Mouse (Mus musculus) c-Kit-positive CD71-positive TER-119-negative erythroid progenitor cells, embryonic 14.5 days (primary cell): ENCODE data around the gene Corin.

ENCODE experiments used
- DNase-seq: peaks from one replicate; pipeline ENCODE4 v3.0.0-alpha.2; 2013; ENCODE audit warnings: low read depth

Corin gene

DNA sequence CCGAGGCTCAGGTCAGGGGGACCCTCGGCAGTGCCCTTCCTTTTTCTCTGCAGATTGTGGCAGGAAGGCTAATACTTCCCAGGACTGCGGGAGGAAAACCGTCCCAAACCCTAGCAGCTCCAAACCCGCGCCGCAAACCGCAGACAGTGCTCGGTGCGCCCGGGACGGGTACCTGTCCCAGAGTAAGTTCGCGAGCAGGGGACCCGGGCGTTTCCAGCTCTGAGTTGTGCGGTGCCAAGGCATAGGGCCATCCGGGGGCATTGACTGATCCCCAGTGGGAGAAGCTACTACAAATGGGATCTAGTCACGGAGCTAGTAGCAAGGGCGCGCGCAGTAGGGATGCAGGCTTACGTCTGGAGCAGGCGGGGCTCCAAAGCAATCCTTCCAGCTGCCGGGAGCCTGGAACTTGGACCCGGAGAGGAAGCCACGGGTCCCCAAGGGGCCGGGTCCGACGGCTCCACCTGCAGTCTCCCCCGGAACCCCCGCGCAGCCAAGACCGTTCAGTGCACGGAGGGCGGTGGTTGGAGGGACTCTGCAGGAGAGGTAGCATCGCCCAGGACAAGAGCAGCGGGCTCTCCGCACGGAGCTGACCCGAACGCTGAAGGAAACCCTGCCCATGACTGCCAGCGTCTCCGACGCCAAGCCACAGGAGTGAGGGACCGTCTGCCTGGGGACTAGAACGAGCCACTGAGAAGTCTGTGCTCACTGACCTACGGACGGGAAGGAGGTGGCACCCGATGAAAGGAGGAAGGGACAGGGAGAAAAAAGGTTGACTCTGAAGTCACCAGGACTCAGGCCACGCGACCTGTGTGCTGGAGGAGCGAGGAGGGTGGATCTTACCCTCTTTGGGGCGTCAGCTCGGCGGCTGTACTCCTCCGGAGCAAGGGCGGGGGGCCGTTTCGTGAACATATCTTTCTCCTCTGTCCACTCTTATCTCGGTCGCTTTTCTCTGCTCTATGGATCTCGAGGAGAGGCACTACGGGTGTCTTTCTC is at the start of gene Corin:
Corin (minus strand) TSS at position 943 of the 993 bp plus-strand sequence.
- DNase-seq = no peak

DNA sequence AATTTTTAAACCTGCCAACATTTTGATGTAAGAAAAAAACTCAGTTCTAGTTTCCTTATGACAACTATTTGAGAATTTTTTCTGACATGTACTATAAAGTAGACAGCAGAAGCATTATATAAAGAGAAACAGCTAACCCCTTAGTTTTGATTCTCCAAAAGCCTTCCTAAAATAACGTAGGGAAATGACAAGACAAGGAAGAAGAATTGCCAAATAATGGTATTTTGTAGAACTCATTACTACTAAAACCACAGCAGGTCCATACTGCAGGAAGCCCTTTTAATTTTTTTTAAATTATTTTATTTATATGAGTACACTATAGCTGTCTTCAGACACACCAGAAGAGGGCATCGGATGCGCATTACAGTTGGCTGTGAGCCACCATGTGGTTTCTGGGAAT is 46.9 kb upstream of the Corin start:
- DNase-seq = no peak

- DNase-seq = no peak
These were observed 24.6 kb upstream of the Corin start for GRCm38 (mm10) chr5:72528896-72529295.

- DNase-seq = no peak
These were observed 9.5 kb upstream of the Corin start for GRCm38 (mm10) chr5:72513808-72514207.

DNA sequence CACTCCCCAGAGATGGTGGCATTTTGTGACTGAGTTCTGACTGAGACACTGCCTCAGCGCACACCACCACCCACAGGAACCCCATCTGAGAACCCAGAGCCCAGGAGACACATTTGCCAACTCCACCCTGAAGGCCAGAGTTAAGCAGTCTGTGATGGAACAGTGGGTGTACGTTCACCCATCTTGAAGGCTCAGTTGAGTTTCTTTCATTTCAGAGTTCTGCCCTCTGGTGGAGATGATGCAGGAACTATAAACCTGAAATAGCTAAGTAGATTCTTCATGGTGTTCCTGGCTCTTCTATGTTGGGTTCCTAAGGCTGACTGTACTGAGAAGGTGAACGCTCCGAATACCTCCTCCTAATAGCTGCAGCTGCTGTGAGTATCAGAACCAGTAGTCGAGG is 1.5 kb upstream of the Corin start:
- DNase-seq = no peak

DNA sequence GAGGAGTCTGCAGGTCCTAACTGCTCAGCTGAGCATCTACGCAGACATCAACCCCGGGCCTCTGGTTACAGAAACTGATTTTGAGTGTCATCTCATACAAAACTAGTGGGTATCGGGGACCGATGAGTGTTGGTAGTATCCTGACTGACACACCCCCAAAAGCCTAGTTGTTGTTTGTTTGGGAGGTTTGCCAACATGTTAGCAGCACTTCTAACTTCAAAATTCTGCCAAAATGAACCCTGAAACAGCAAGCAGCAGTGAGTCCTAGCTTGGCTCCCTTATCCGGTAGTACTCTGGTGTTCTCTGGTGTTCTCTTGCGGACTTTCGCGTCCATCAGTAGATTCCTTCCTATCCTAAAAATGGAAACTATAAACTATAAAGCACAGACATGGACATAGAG is 1.5 kb downstream of the Corin start:
- no peak for DNase-seq

DNA sequence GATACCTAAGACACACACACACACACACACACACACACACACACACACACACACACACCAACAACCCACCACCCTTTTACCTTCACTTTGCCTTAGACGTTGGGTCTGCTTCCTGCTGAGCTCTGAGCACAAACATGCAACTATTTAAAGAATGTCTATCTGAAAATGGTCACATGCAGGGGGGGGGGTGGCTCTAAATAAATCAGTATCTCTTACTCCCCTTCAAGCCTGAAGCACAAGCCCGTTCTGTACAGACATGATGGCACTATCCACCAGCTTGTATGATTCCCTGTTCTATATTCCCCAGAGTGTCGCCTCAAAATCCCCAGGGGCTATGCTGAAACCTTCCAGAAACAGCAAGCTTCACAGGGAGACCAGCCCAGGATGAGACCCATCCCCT is 2.5 kb downstream of the Corin start:
- DNase-seq = no peak

GRCm38 (mm10) chr5:72498271-72498670 is 6.0 kb downstream of the Corin start:
- no peak for DNase-seq

- DNase-seq = no peak
These were observed 7.5 kb downstream of the Corin start for GRCm38 (mm10) chr5:72496756-72497155.

DNA sequence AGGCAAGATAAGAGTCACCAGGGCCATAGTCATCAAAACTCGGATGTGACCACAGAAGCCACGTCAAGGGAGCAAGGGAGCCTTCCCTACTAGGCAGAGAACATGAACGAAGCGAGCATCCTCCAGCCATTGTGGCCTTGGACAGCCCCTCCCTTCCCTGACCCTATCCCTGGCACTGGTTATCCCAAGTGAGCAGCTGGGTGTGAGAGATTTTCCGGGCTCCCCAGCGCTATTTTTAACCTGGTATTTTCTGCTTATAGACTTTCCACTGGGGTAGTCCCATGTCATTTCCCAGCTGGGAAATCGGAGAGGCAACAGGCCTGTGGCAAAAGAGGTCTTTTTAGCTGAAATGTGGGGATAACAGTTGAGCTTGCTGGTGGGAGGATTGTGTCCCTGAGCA is 10.4 kb downstream of the Corin start:
- no peak for DNase-seq

DNA sequence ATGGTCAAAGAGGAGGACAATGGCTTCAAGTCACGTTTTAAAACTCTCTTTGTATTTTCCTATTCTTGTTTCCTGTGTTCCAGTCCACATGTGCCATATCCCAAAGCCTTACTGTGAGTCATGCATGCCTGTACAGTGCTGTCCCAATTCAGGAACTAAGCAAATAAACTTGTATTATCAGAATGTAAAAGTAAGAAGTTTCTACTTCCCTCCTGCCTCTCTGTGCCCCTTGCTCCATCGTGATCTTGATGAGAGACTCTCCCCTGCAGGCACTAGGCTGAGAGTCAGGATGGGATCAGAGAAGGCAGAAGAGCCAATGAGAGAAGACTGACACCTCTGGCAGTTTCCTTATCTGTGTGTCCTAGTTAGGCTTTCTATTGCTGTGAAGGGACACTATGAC is 13.0 kb downstream of the Corin start:
- no peak for DNase-seq

GRCm38 (mm10) chr5:72480456-72480855 is 23.8 kb downstream of the Corin start:
- no peak for DNase-seq

- no peak for DNase-seq
These were observed 31.8 kb downstream of the Corin start for GRCm38 (mm10) chr5:72472317-72473009.

- DNase-seq = no peak
These were observed 32.5 kb downstream of the Corin start for GRCm38 (mm10) chr5:72471746-72472145.

GRCm38 (mm10) chr5:72464932-72465331 is 39.3 kb downstream of the Corin start:
- DNase-seq = no peak

DNA sequence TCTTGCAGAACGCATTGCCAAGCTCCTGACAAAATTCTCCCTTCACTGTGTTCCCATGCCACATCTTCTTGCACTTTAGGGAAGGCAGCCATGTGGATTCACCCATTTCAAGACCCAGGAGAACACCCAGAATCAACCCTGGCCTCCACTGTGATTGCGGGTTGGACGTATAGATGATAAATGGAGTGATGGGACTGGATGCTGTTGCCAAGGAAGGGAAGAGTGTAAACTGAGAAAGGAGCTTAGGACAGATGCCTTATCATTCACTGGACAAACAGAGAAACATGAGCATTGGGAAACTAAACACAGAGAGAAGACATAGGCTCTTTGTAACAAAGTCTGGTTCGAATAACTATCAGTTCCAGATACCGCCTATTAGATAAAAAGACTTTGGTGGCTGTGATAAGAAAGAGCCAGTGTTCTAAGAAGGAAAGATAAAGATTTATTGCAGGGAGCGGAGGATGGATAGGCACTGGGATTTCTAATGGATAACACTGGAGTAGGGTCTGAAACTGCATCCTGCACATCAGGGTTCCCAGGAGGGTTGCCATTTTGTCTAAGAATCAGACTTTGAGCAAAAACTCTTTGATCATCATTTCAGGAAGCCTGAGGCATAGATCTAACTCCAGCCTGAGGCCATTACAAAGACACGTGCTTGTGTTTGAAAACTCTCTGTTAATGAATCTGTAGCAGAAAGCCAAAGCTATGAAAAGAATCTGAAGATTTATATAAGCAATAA is 44.7 kb downstream of the Corin start:
- DNase-seq = no peak

GRCm38 (mm10) chr5:72453690-72454089 is 50.6 kb downstream of the Corin start:
- no peak for DNase-seq

DNA sequence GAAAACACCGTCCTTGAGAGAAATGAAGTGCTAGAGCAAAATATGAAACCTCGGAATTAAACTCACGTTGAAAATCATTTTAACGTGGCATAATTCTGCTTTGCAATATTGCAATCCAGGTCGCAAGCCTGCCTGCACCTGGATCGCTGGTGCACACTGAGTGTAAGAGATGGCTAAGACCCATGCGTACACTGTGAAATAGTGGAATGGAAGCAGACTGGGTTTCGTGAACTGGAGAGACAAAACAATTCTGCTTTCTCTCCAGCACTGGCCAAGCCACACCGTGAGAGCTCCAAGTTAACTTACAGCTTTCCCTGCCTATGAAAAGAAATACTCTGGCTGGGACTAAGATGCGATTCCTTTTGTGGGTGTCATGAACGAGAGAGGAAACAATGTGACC is 51.1 kb downstream of the Corin start:
- DNase-seq = no peak

DNA sequence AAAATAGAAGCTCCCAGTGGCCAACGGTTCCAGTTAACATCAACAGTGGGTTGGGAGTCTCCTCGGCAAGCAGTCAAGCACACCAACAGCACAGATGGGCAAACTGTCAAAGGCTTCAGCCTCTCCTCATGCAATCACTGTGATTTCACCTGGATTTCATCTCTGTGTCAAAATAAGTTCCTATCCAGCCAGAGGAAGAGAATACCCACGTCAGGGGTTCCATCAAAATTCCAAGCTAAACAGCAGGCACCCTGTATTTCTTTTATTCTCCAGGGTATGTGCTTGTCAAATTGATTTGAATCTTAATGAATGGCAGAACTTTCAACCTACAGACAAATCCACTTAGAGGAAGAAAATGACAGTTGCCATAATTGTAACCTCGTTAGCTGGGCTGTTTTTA is 51.5 kb downstream of the Corin start:
- DNase-seq = no peak

DNA sequence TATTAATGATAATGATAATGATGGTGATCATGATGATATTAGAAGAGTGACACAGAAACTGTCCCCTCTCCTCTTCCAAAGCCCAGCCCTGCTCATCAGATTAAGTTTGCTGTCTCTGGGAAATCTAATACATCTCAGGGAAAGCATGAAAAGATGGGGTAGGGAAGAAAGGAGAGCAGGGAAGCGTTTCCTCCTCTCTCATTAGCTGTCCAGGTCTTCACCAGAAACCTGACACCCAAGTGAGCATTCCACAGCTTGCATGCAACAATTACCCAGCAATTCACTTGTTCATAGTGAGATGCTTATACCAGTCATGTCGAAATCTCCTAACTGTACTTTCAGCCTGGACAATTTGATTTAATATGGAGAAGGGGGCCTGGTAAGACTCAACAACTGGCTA is 55.4 kb downstream of the Corin start:
- DNase-seq = no peak

DNA sequence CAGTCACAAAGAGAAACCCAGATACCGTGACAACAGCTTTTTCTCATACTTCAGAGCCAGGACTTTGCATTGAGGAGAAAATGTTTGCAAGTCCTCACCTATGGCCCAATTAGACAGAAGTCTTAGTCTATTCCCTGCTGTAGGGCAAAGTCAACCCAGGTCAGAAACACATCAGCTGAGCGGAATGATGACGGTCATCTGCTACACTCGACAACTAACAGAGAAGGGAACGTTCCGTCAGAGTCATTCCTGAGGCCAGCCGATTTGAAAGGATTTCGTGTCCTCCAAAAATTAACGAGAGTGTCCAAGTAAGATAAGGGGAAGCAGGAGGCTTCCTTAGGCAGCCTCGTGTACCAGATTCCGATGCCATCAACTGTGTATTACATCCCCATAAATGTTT is 58.2 kb downstream of the Corin start:
- no peak for DNase-seq

DNA sequence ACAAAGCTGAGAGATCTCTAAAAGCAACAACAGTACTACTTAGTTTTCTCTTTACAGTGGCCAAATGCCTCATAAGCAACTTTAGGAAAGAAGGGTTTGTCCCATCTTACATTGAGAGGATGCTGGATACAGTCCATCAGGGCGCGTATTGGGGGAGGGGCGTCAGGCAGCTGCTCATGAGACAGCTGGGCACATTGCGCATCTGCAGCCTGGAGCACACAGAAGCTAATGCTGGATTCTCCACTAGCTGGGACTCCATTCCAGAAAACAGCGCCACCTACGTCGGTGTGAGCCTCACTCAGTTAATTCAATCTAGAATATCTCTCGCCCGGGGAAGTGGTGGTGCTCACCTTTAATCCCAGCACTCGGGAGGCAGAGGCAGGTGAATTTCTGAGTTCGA is 60.3 kb downstream of the Corin start:
- no peak for DNase-seq

DNA sequence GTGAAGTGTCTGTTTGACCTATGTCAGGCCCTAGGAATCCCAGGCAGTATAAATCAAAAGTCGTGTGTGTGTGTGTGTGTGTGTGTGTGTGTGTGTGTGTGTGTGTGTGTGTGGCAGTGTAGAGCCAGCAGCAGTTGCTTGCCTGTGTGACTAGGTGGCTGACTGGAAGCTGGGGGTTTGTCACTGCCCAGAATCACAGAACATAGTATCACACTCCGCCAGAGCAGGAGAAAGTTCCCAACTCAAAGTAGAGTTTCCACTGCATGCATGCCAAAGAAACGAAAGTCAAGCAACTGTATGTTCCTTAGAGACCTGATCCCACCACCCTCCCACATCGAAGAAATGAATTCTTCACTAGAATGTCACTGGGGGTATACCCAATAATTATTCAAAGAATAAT is 61.3 kb downstream of the Corin start:
- no peak for DNase-seq
